11 mouse cellular contexts compared by ENCODE assay signal in genomic region chr7:45174567-45175280, GRCm38 (mm10). TPM values are rescaled to one million over a fixed set of nuclear protein-coding genes. Genes with fewer than 3 reads are reported as not detected.
DNase-seq lines count a peak whose midpoint lies in the region; ATAC-seq and TF ChIP-seq lines count a peak whose summit lies in the region.
"Had no signal": no experiment of that assay in that cellular context is flagged by ENCODE, and none has a peak within 500 bp of the region (broad histone marks: within the 10 kb centered on the region; RNA-seq: fewer than 3 reads in every experiment).

No protein-coding gene starts in this region.

- peaks cover 12% of the 10 kb centered on the region for H3K4me1 ChIP-seq in heart, embryonic 15.5 days (replicated peaks)
- H3K4me1 ChIP-seq in CH12.LX (ENCODE audit: control insufficient read depth in 1 of 2, insufficient read depth in 2 of 2), result peaks cover 7 to 10% of the 10 kb centered on the region in 2 experiments
- peaks cover 7% of the 10 kb centered on the region for H3K4me1 ChIP-seq in forebrain, embryonic 11.5 days (replicated peaks; ENCODE audit: control insufficient read depth, insufficient read depth, low read length)
- peaks cover 28% of the 10 kb centered on the region for H3K4me1 ChIP-seq in megakaryocyte, embryonic 14.5 days

- H3K27ac ChIP-seq in heart, embryonic 15.5 days, result no peak overlapping the region
- H3K27ac ChIP-seq in CH12.LX (ENCODE audit: insufficient read depth, low read depth), result no peak overlapping the region
- H3K27ac ChIP-seq in forebrain, embryonic 11.5 days (ENCODE audit: low read depth, low read length), result no peak overlapping the region

- H3K4me2 ChIP-seq in heart, embryonic 15.5 days, result no peak overlapping the region
- H3K4me2 ChIP-seq in CH12.LX (ENCODE audit: insufficient read depth, low read depth, poor library complexity, severe bottlenecking), result peak overlapping the region; percentile 41
- peak overlapping the region; percentile 18; the same call in 1 of the 2 replicates for H3K4me2 ChIP-seq in forebrain, embryonic 11.5 days (ENCODE audit: low read depth, low read length, severe bottlenecking)

- WGBS in heart, embryonic 15.5 days, result 4% methylated on average over 28 of the region's 29 CpGs
- 2% methylated on average over 26 of the region's 29 CpGs for WGBS in forebrain, embryonic 11.5 days

- TF ChIP-seq RAD21 in CH12.LX (IDR thresholded peaks at IDR 0.05; ENCODE audit: low read depth, low read length), result no peak

- intact Hi-C loops in heart, postnatal 25 days (cut with DNase I), result no loop called here

- dilution Hi-C loops in CH12.LX (cut with MboI; ENCODE audit: extremely low pct_ligation_motif_present, extremely low pct_unique_long_range_greater_than_20kb, low sequenced_read_pairs), result no loop called here

- peak; percentile 37; the same call in 1 of the 2 replicates for ATAC-seq in heart, embryonic 15.5 days (replicated peaks; ENCODE audit: insufficient number of reproducible peaks, insufficient read depth, low FRiP score, low read depth)
- ATAC-seq in forebrain, embryonic 11.5 days (replicated peaks; ENCODE audit: low FRiP score), result no peak

- peaks cover 76% of the 10 kb centered on the region for H3K27me3 ChIP-seq in heart, embryonic 15.5 days
- H3K27me3 ChIP-seq in CH12.LX (replicated peaks), result peaks cover 63% of the 10 kb centered on the region
- peaks cover 60% of the 10 kb centered on the region for H3K27me3 ChIP-seq in forebrain, embryonic 11.5 days (ENCODE audit: control insufficient read depth, insufficient read depth, low read length)
- peaks cover 92% of the 10 kb centered on the region for H3K27me3 ChIP-seq in megakaryocyte, embryonic 14.5 days (replicated peaks)

- TF ChIP-seq CTCF in CH12.LX (conservative IDR thresholded peaks at IDR 0.05 in 1 of 2, IDR thresholded peaks at IDR 0.05 in 1 of 2; ENCODE audit: low read depth in 2 of 2, low read length in 2 of 2), result no peak

- 0 out of 2 replicates have a peak, but pooled peaks cover 5% of the 10 kb centered on the region for H3K36me3 ChIP-seq in heart, embryonic 15.5 days
- no peaks in the 10 kb centered on the region for H3K36me3 ChIP-seq in CH12.LX (replicated peaks in 1 of 2; ENCODE audit: control insufficient read depth in 1 of 2, insufficient read depth in 1 of 2, low read length in 1 of 2)
- H3K36me3 ChIP-seq in forebrain, embryonic 11.5 days (ENCODE audit: control insufficient read depth, insufficient read depth, low read length), result no peaks in the 10 kb centered on the region
- no peaks in the 10 kb centered on the region for H3K36me3 ChIP-seq in megakaryocyte, embryonic 14.5 days (replicated peaks; ENCODE audit: low read length)

- peaks cover 11% of the 10 kb centered on the region for H3K9me3 ChIP-seq in heart, embryonic 15.5 days (replicated peaks)
- H3K9me3 ChIP-seq in CH12.LX (replicated peaks; ENCODE audit: low read length), result peaks cover 23% of the 10 kb centered on the region
- peaks cover 5% of the 10 kb centered on the region for H3K9me3 ChIP-seq in forebrain, embryonic 11.5 days (ENCODE audit: control insufficient read depth, low read length)
- peaks cover 31% of the 10 kb centered on the region for H3K9me3 ChIP-seq in megakaryocyte, embryonic 14.5 days

- no peak for TF ChIP-seq POLR2A in CH12.LX (IDR thresholded peaks at IDR 0.05; ENCODE audit: low read depth, low read length)

- no peak overlapping the region for H3K9ac ChIP-seq in heart, embryonic 15.5 days
- no peak overlapping the region for H3K9ac ChIP-seq in CH12.LX (ENCODE audit: insufficient read depth, low read depth)
- H3K9ac ChIP-seq in forebrain, embryonic 11.5 days (ENCODE audit: low read length), result no peak overlapping the region

- H3K79me2 ChIP-seq in CH12.LX (replicated peaks; ENCODE audit: control insufficient read depth, extremely low read depth, insufficient read depth, poor library complexity, severe bottlenecking), result no peaks in the 10 kb centered on the region

- 0 out of 2 replicates have a peak overlapping the region, but pooled peaks have one; percentile 6 for H3K4me3 ChIP-seq in heart, embryonic 15.5 days
- H3K4me3 ChIP-seq in CH12.LX (replicated peaks in 1 of 3; ENCODE audit: low read depth in 2 of 3, low read length in 2 of 3, poor library complexity in 1 of 3), result no peak overlapping the region
- H3K4me3 ChIP-seq in forebrain, embryonic 11.5 days (ENCODE audit: low read depth, low read length), result 0 out of 2 replicates have a peak overlapping the region, but pooled peaks have one; percentile 7
- H3K4me3 ChIP-seq in megakaryocyte, embryonic 14.5 days (replicated peaks), result peak overlapping the region; percentile 68
- H3K4me3 ChIP-seq: myocyte had no signal

- DNase-seq in heart, postnatal 25 days (ENCODE audit: low spot score), result no peak
- no peak for DNase-seq in CH12.LX (ENCODE audit: extremely low read depth)
- DNase-seq in forebrain, embryonic 11.5 days (ENCODE audit: low spot score), result no peak
- no peak for DNase-seq in left cerebral cortex, adult 11 months (ENCODE audit: low spot score)
- no peak for DNase-seq in right cerebral cortex, postnatal 25 days
- DNase-seq in layer of hippocampus, adult 8-10 months (ENCODE audit: low spot score in 2 of 2), result no peak

- in situ Hi-C loops in CH12.LX (cut with MboI; ENCODE audit: low pct_ligation_motif_present, low pct_unique_long_range_greater_than_20kb, low sequenced_read_pairs), result no loop called here

- TF ChIP-seq EP300 in CH12.LX (IDR thresholded peaks at IDR 0.05; ENCODE audit: low read length), result no peak

TF ChIP-seq in CH12.LX, 34 proteins besides CTCF, POLR2A, EP300 and RAD21:
- TF ChIP-seq JUND (conservative IDR thresholded peaks at IDR 0.05; ENCODE audit: low read depth, low read length) (no peak), KAT2A (IDR thresholded peaks at IDR 0.05; ENCODE audit: insufficient replicate concordance, low read length) (no peak)
TF ChIP-seq in CH12.LX: peak in this region for 0.

RNA-seq across cellular contexts. Expression of gene Gfy, which starts 4.6 kb away (rescaled TPM):
- 0.10 TPM in 1 of 2 replicates, not detected in the other for polyA plus RNA-seq in heart, embryonic 15.5 days (2015; fragmentation: Nextera tagmentation; extraction: Ambion mirVana)
- total RNA-seq in heart, postnatal 25 days (2021), result not detected
- total RNA-seq in CH12.LX (2012; rRNA removed), result not detected in 2 replicates
- not detected in 2 replicates for total RNA-seq in CH12.LX (2014; rRNA removed)
- not detected in 2 replicates for polyA plus RNA-seq in CH12.LX (2012; ENCODE audit: insufficient read length, low read depth)
- 0.13 and 0.33 TPM in 2 replicates for polyA plus RNA-seq in forebrain, embryonic 11.5 days (2014; fragmentation: Nextera tagmentation; extraction: Ambion mirVana)
- not detected in 2 replicates for polyA plus RNA-seq in megakaryocyte, embryonic 14.5 days (2012; ENCODE audit: insufficient read depth, low replicate concordance)
- total RNA-seq in layer of hippocampus, adult 8-10 months (2022), result under 1 TPM in 2 of 4 experiments, not detected in 2; 0.20 to 0.51 TPM
- polyA plus RNA-seq: urinary bladder, adult 2 months had no signal

RNA-seq across cellular contexts. Expression of gene Pth2, which starts 6.1 kb away (rescaled TPM):
- polyA plus RNA-seq in heart, embryonic 15.5 days (2015; fragmentation: Nextera tagmentation; extraction: Ambion mirVana), result not detected in 2 replicates
- not detected for total RNA-seq in heart, postnatal 25 days (2021)
- total RNA-seq in CH12.LX (2012; rRNA removed) (not detected in 2 replicates), CH12.LX (2014; rRNA removed) (not detected in 2 replicates)
- not detected in 2 replicates for polyA plus RNA-seq in CH12.LX (2012; ENCODE audit: insufficient read length, low read depth)
- not detected in 2 replicates for polyA plus RNA-seq in forebrain, embryonic 11.5 days (2014; fragmentation: Nextera tagmentation; extraction: Ambion mirVana)
- polyA plus RNA-seq in megakaryocyte, embryonic 14.5 days (2012; ENCODE audit: insufficient read depth, low replicate concordance), result not detected in 2 replicates
- not detected for total RNA-seq in layer of hippocampus, adult 8-10 months (2022)
- total RNA-seq: layer of hippocampus, adult 18-20 months had no signal
- polyA plus RNA-seq: myocyte; urinary bladder, adult 2 months had no signal

RNA-seq across cellular contexts. Expression of gene Slc17a7, which starts 11.0 kb away (rescaled TPM):
- polyA plus RNA-seq in heart, embryonic 15.5 days (2015; fragmentation: Nextera tagmentation; extraction: Ambion mirVana), result 2.7 and 3.5 TPM in 2 replicates
- total RNA-seq in heart, postnatal 25 days (2021), result 10 to 100 TPM; 18.1 to 18.7 TPM
- total RNA-seq in CH12.LX (2012; rRNA removed) (not detected in 2 replicates), CH12.LX (2014; rRNA removed) (not detected in 2 replicates)
- 0.11 TPM in 1 of 2 replicates, not detected in the other for polyA plus RNA-seq in CH12.LX (2012; ENCODE audit: insufficient read length, low read depth)
- polyA plus RNA-seq in forebrain, embryonic 11.5 days (2014; fragmentation: Nextera tagmentation; extraction: Ambion mirVana), result 3.6 and 4.6 TPM in 2 replicates
- polyA plus RNA-seq in megakaryocyte, embryonic 14.5 days (2012; ENCODE audit: insufficient read depth, low replicate concordance), result 0.06 TPM in 1 of 2 replicates, not detected in the other
- total RNA-seq in layer of hippocampus, adult 8-10 months (2022), result 1,000 to 10,000 TPM; 1,166 to 1,245 (median 1,206) TPM

RNA-seq across cellular contexts. Expression of gene Aldh16a1, which starts 20.3 kb away (rescaled TPM):
- polyA plus RNA-seq in heart, embryonic 15.5 days (2015; fragmentation: Nextera tagmentation; extraction: Ambion mirVana), result 26.4 and 40.4 TPM in 2 replicates
- total RNA-seq in heart, postnatal 25 days (2021), result 10 to 100 TPM; 23.5 to 37.6 TPM
- 41.6 and 45.1 TPM in 2 replicates for total RNA-seq in CH12.LX (2012; rRNA removed)
- total RNA-seq in CH12.LX (2014; rRNA removed), result 26.9 and 27.8 TPM in 2 replicates
- polyA plus RNA-seq in CH12.LX (2012; ENCODE audit: insufficient read length, low read depth), result 49.8 and 53.5 TPM in 2 replicates
- 44.0 and 44.1 TPM in 2 replicates for polyA plus RNA-seq in forebrain, embryonic 11.5 days (2014; fragmentation: Nextera tagmentation; extraction: Ambion mirVana)
- 56.7 and 76.4 TPM in 2 replicates for polyA plus RNA-seq in megakaryocyte, embryonic 14.5 days (2012; ENCODE audit: insufficient read depth, low replicate concordance)
- total RNA-seq in layer of hippocampus, adult 8-10 months (2022), result 10 to 100 TPM; 16.9 to 18.6 (median 17.6) TPM

RNA-seq across cellular contexts. Expression of gene Pih1d1, which starts 20.6 kb away (rescaled TPM):
- polyA plus RNA-seq in heart, embryonic 15.5 days (2015; fragmentation: Nextera tagmentation; extraction: Ambion mirVana), result 76.5 and 77.3 TPM in 2 replicates
- total RNA-seq in heart, postnatal 25 days (2021), result 10 to 100 TPM; 29.7 to 30.9 TPM
- 69.3 and 74.1 TPM in 2 replicates for total RNA-seq in CH12.LX (2012; rRNA removed)
- total RNA-seq in CH12.LX (2014; rRNA removed), result 37.2 and 37.4 TPM in 2 replicates
- polyA plus RNA-seq in CH12.LX (2012; ENCODE audit: insufficient read length, low read depth), result 44.6 and 50.3 TPM in 2 replicates
- polyA plus RNA-seq in forebrain, embryonic 11.5 days (2014; fragmentation: Nextera tagmentation; extraction: Ambion mirVana), result 95.9 and 110 TPM in 2 replicates
- polyA plus RNA-seq in megakaryocyte, embryonic 14.5 days (2012; ENCODE audit: insufficient read depth, low replicate concordance), result 35.3 and 64.9 TPM in 2 replicates
- total RNA-seq in layer of hippocampus, adult 8-10 months (2022), result 10 to 100 TPM; 37.5 to 56.7 (median 46.3) TPM

Comparison
In these comparisons a context has a peak if more than half of its experiments do, and no peak if none do; other contexts are left out.
1. H3K4me3 ChIP-seq: peak in heart, embryonic 15.5 days (single experiment), forebrain, embryonic 11.5 days (single experiment) and megakaryocyte, embryonic 14.5 days (single experiment); none in CH12.LX (0 of 3).